Mouse (Mus musculus): ENCODE data around the gene Reep1.

Gene Reep1

GRCm38 (mm10) chr6:71780431-71780830, 73.1 kb downstream of the Reep1 start:
- peak; percentile 42 for DNase-seq (ENCODE audit: low read depth, low spot score)

DNA sequence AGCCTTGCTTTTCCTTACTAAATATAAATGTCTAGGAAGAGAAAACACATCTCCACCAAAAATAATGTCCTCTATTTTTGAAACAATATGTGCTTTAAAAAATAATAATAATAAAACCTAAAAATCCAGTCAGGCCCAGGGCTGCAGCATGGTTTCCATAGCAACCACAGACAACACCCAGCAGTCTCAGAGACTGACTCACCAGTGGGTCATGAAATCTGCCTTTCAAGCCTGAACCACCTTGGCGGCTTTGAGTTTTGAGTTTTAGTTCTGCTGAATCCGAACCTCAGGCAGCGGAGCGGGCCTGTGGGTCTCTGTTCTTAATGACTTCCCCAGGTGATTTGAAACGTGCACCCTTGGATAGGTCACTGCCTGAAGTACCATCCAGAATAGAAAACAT, 75.8 kb downstream of the Reep1 start:
- peak; percentile 69 for DNase-seq (ENCODE audit: low read depth, low spot score)

DNA sequence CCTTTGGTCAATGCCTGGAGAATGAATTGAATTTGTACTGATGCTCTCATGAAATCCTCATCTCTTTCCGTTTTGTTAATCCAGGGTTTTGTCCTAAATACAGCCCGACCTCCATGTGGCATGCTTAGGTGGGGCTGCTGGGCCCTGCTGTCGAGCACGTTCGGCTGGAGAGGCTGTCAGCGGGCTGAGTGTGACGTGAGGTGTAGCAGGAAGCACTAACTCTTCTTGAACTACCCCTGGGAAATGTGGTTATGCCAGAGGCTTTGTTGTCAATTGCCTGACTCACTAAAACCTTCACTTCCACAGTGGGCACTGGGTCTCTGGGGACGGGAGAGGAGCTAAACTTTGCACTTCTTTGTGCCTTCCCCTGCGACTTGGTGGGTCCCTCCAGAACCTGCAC, 81.0 kb downstream of the Reep1 start:
- DNase-seq (ENCODE audit: low read depth, low spot score) = no peak

DNA sequence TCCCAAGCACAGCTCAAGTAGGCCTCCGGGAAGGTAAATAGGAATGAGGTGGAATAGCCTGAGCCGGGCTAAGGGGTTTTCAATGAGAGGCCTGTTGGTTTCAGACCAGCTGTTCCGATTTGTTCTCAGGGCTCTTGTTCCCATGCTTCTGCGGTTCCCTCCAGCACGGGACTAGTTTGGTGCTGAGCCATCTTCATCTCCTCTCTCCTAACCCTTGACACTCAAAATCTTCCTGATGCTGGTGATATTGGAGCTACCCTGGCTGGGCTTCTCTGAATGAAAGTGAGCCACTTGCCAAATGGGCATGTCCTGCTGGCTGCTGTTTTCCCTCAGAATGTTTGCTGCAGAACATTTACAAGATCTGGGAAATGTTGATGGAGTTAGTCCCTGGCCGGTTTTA, 84.4 kb downstream of the Reep1 start:
- DNase-seq (ENCODE audit: low read depth, low spot score) = no peak

DNA sequence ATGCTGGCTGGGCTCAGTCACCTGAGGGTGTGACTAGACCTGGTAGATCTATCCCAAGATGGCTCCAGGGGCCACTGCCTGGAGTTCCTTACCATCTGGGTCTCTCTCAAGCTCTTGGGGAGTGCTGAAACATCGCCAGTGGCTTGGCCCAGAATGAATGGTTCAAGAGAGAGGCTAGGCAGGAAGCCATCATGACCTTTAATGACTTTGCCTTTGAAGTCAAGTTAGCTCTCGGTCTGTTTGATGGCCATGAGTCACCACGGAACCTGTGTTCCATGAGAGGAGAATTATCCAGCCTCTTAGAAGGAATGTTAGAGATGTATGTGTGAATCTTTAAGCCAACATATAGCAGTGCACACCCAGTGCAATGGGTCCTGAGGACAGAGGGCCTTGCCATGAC, 92.0 kb downstream of the Reep1 start:
- DNase-seq (ENCODE audit: low read depth, low spot score) = peak; percentile 15

- peak; percentile 56 for DNase-seq (ENCODE audit: low read depth, low spot score)
Measured at GRCm38 (mm10) chr6:71801011-71801713, 93.8 kb downstream of the Reep1 start.

DNA sequence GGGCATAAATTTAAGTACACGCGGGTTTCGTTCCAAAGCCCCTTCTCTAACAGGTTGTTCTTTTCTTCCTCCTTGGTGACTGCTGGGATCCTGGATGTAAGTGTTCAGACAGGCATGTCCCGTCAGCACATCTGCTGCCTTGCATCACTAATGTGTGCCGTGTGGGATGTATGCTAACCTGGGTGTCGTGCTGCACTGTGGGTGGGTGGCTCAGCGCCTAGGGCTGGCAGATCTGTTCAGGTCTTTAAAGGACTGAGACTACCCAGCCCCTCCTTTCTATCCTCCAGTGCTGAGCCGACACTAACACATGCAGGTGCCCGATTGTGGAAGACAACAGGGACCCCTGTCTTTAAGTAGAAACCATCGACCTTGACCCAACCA, 94.3 kb downstream of the Reep1 start:
- DNase-seq (ENCODE audit: low read depth, low spot score) = peak; percentile 87

GRCm38 (mm10) chr6:71803609-71804008, 96.2 kb downstream of the Reep1 start:
- DNase-seq (ENCODE audit: low read depth, low spot score) = no peak

GRCm38 (mm10) chr6:71804061-71804829, 96.9 kb downstream of the Reep1 start:
- peak; percentile 97 for DNase-seq (ENCODE audit: low read depth, low spot score)

DNA sequence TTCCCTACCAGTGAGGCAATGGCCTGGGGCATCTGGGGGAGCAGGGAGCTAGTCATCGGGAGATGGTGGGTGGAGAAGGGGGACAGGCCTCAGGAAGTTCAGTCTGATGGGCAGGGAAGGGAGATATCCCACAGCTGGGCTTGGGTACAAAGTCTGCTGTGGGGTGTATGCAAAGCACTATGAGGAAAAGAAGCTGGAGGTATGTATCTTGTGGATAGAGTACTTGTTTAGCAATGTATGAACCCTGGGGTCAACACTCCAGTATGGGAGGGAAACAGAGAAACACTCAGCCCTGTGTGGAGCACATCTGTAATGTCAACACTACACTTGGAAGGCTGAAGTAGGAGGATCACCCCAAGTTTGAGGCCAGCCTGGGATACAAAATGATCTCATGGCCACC, 99.4 kb downstream of the Reep1 start:
- DNase-seq (ENCODE audit: low read depth, low spot score) = no peak

DNA sequence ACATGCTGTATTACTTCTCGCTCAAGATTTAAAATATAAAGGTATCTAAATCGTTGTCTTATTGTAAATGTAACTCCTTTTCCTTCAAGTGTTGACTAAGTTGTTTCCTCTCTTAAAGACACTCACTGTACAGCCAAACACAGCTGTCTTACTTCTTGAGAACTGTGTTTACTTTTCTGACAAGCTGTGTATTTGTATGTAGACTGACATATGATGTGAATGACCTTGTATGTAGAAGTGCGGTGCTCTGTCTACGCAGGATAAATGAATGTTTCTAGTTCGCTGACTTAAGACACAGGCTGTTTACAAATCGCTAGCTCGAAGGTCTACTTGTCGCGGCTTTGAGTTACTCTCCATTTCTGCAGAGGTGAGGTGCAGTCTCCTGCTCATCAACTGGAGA, 102.5 kb downstream of the Reep1 start:
- DNase-seq (ENCODE audit: low read depth, low spot score) = no peak

GRCm38 (mm10) chr6:71812820-71813219, 105.5 kb downstream of the Reep1 start:
- no peak for DNase-seq (ENCODE audit: low read depth, low spot score)

DNA sequence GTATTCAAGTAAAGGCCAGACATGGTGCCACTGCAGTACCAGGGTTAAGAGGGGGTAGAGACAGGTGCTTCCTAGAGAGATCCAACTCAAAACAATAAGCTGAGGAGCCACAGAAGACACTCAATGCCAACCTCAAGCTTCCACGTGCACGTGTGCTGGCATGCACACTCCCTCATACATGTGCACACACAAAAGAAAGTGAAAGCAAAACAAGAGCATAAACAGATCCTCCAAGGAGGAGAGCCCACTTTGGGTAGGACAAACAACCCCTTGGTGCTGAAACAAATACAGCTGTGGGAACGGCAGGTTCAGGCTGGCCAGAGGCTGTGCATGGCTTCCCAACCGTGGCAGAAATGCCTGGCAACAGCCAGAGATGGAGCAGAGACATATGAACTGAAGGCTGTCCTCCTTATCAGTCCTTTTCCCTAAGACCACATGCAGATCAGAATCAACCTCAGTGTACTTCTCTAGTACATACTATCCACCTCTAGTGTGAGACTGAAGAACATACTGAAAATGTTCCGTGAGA, 112.5 kb downstream of the Reep1 start:
- DNase-seq (ENCODE audit: low read depth, low spot score) = no peak

DNA sequence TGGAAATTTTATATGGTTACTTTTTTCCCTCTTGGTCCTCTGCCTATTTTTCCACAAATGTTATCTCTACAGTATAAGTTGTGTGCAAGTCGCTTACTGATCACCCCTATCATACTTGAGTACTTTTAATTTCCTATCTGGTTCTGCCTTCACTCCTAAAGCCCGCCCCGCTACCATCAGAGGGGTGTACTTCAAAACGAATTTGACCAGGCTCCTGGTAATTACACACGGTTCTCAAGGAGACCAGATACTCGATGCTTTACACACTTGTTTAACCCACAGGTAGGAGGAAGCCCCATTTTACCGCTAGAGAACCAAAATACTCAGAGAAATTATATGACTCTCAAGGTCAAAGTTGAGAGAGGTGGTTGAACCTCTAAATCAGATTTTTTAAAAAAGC, 115.7 kb downstream of the Reep1 start:
- no peak for DNase-seq (ENCODE audit: low read depth, low spot score)

DNA sequence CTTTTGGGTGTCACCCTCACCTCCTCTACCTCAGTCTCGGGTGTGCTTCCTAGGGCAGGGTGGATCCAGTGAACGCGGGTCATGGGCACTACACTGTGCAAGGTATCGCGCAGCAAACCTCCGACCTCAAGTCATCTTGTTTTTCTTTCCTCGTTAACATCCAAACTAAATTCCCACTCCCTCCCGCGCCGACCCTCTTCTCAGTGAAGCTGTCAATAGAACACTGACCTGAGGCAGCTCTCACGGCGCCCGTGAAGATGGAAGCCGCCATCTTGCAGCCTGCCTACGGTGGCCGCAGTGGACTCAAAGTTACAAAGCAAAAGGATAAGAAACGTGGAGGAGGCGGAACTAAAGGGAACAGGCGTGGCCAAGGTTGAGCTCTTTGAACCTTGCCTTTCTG, 116.1 kb downstream of the Reep1 start:
- peak; percentile 96 for DNase-seq (ENCODE audit: low read depth, low spot score)

GRCm38 (mm10) chr6:71823961-71824360, 116.6 kb downstream of the Reep1 start:
- no peak for DNase-seq (ENCODE audit: low read depth, low spot score)

GRCm38 (mm10) chr6:71826869-71827268, 119.5 kb downstream of the Reep1 start, which contains the start of gene Mrpl35:
Gene Mrpl35, minus strand, starts transcription at chr6:71826969.
- no peak for DNase-seq (ENCODE audit: low read depth, low spot score)

DNA sequence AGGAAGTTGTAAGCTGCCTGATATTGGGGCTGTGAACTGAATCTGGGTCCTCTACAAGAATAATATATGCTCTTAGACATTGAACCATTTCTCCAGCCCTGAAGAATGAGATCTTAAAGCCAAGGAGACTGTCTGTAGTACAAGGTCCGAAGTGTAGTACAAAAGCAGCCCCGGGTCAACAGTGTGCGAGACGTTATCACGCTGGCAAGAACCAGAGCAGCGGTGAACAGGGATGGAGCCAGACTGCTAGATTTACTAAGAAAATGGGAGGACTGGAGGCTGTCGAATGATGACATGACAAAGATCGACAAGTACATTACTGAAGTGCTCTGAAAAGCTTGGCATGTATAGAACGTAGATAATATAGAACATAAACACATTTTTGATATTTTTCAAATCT, 122.4 kb downstream of the Reep1 start:
- no peak for DNase-seq (ENCODE audit: low read depth, low spot score)

DNA sequence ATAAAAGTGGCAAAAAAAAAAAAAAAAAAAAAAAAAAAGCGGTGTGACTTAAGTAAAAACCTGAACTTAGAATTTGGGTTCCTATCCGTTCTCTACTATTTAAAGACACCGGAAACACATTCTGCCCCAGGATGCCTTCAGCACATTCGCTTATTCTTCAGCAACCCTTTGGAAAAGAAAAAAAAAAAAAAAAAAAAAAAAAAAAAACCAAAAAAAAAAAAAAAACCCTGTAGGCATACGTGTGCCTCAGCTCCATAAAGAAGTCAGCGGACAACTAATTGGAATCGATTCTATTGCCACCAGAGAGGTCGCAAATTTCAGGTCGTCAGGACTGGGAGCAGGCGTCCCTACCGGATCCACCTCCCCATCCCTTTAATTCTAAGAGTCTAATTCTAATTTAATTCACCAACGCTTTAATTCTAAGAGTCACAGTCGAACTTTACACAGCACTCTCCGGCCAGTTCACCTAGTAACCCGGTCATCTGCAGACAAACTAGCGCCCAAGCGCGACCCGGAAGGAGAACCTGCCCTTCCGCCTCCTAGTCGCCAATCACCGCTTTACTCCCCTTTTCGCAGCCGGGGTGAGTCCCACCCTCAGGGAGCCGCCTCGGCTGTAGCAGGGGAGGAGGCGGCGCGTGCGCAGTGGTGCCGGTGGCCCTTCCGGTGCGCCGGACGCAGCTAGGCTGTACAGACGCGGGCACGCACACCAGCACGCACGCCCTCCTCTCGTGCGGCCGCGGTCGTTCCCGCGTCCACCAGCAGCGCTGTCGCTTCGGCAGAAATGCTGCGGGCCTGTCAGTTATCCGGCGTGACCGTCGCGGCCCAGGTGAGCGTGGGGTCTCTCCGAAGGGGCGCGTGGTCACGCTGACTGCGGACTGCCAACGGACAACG, 123.6 kb downstream of the Reep1 start, which contains the start of gene Immt:
Gene Immt (plus strand): TSS at position 642 of the 891 bp plus-strand sequence.
- DNase-seq (ENCODE audit: low read depth, low spot score) = peak; percentile 99

GRCm38 (mm10) chr6:71831581-71831960, 124.2 kb downstream of the Reep1 start:
- DNase-seq (ENCODE audit: low read depth, low spot score) = peak; percentile 99

DNA sequence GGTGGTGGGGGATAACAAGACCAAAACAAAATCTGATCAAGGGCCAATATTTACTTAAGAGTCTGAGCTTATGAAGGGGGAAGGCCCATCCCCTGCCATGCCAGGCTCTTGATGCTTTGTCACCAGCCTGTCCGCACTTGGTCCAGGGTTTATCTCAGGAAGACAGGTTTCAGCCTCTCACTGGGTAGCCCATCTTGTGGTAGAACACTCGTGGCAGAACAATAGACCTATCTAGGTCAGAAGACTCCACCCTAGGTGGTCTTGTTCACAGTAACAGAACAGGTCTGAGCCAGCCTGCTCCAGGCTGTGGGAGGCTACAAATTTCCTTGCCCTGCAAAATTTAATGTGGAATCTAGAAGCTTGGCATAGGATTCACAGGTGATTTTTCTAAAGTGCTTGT, 129.4 kb downstream of the Reep1 start:
- DNase-seq (ENCODE audit: low read depth, low spot score) = no peak

DNA sequence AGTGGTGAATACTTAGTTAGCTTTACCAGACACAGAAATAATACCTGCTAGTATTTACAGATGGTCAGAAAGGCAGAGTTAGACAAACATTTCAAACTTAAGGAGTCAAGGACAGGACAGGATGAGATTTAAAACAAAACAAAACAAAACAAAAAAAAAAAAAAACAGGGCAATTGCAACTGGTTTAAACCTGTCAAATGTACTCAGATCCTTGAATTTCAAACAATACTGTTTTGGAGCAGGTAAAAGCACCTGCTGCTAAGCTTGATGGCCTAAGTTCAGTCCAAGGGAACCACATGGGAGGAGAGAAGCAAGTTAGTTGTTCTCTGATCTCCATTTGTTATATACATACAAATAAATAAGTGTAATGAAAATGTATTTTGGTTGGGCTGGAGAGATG, 132.5 kb downstream of the Reep1 start:
- no peak for DNase-seq (ENCODE audit: low read depth, low spot score)
